Mouse (Mus musculus): Measurements from ENCODE around the gene Rab36.

DNA sequence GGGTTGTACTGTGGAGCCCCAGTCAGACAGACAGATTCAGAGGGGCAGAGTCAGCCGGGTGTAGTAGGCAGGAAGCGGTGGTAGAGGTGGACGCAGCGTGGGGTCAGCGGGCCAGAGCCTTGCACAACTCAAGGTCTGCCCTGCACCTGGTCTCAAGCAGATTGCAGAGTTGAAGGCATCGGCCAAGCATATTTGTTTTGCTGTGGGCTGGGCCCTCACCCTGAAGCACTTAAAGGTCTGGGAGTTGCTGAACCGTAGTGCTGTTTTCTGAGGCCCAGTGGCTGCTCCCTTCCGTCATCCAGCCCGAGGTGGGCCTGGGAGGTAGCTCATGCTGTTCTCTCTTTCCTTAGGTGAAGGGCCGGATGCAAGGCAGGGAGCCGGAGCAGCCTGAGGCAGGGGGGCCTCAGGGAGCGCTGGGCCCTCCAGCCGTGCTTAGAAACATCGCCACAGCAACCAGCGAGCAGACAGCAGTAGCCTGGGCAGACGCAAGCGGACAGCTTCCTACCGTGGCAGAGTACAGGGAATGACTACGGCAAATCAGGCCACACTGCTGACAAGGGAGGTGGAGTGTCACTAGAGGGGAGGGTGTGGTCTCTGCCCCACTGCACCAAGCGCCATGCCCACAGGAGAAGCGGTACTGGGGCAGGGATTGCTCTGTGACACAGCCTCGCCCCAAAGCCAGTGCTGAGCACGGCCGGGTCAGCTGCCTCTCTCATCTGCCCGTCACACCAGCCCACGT is 46.1 kb upstream of the Rab36 start:
- TF ChIP-seq CTCF (IDR thresholded peaks at IDR 0.05; ENCODE audit: low read depth) = no peak
- no peak for TF ChIP-seq EP300 (IDR thresholded peaks at IDR 0.05; ENCODE audit: low read depth)

All from liver, embryonic 14.5 days (tissue).